Mouse (Mus musculus): ENCODE measurements around the gene Map1s. TPM values are rescaled to one million over a fixed set of nuclear protein-coding genes. Genes with fewer than 3 reads are reported as not detected.

Map1s gene
- polyA plus RNA-seq, 1 experiment from 2014 or later: 67.7 TPM

DNA sequence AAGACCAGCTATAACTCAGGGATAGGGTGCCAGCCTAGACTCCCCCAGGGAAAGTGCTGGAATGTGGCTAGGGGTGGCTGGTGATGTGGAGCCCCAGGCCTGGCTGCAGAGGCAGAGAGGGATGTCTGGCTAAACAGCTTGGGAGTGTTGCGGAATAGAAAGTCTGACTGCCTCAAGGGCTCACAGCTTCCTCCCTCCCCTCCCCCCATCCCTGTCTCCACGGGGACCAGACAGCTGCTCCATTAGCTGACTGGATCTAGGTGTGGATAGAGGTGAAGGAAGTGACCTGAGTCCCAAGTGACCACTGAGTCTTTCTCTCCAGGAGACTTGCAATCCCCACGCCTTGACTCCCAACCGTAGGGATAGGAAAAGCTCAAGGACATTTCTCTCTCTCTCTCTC, 2.6 kb upstream of the Map1s start:
- Histone ChIP-seq H3K27ac (ENCODE audit: low read length) (no peak overlapping the region), H3K9me3 (ENCODE audit: control insufficient read depth, low read length) (no peaks in the 10 kb centered on the region), H3K27me3 (replicated peaks; ENCODE audit: control insufficient read depth, insufficient read depth, low read length) (peaks cover 12% of the 10 kb centered on the region), H3K4me2 (ENCODE audit: low read length) (no peak overlapping the region), H3K36me3 (ENCODE audit: control insufficient read depth, insufficient read depth) (no peaks in the 10 kb centered on the region), H3K4me1 (replicated peaks; ENCODE audit: control insufficient read depth, insufficient read depth, low read length) (peaks cover 18% of the 10 kb centered on the region), H3K4me3 (replicated peaks; ENCODE audit: low read length) (no peak overlapping the region), H3K9ac (replicated peaks; ENCODE audit: low read depth, low read length) (no peak overlapping the region)
- no peak for ATAC-seq
- 43% methylated on average over 4 of the region's 4 CpGs for WGBS

DNA sequence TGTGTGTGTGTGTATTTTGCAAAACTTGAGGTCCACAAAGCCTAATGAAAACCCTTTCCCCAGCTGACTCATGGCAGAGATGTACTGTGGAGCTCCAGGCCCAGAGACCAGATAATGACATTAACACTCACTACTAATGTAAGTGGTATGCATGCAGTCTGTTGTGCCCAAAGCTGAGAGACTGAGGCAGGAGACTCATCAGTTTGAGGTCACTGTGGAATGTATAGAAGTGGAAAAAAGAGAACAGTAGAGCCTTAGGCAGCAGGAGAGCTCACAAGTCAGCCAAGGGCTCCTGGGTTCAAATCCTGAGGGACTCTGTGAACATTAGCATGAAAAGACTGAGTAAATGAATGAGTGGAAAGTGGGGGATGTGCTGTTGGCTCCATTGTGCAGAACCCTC, 2.1 kb upstream of the Map1s start:
- Histone ChIP-seq H3K9me3 (ENCODE audit: control insufficient read depth, low read length) (no peaks in the 10 kb centered on the region), H3K4me1 (replicated peaks; ENCODE audit: control insufficient read depth, insufficient read depth, low read length) (peaks cover 14% of the 10 kb centered on the region), H3K36me3 (ENCODE audit: control insufficient read depth, insufficient read depth) (no peaks in the 10 kb centered on the region), H3K4me2 (ENCODE audit: low read length) (no peak overlapping the region), H3K9ac (replicated peaks; ENCODE audit: low read depth, low read length) (no peak overlapping the region), H3K4me3 (replicated peaks; ENCODE audit: low read length) (no peak overlapping the region), H3K27ac (ENCODE audit: low read length) (no peak overlapping the region), H3K27me3 (replicated peaks; ENCODE audit: control insufficient read depth, insufficient read depth, low read length) (peaks cover 12% of the 10 kb centered on the region)
- no peak for ATAC-seq

GRCm38 (mm10) chr8:70904532-70904931, 1.2 kb upstream of the Map1s start:
- H3K9me3 ChIP-seq (ENCODE audit: control insufficient read depth, low read length): no peaks in the 10 kb centered on the region
- peaks cover 12% of the 10 kb centered on the region for H3K27me3 ChIP-seq (replicated peaks; ENCODE audit: control insufficient read depth, insufficient read depth, low read length)
- H3K27ac ChIP-seq (ENCODE audit: low read length): no peak overlapping the region
- no peak overlapping the region for H3K9ac ChIP-seq (replicated peaks; ENCODE audit: low read depth, low read length)
- no peak overlapping the region for H3K4me3 ChIP-seq (replicated peaks; ENCODE audit: low read length)
- ATAC-seq: no peak
- no peak overlapping the region for H3K4me2 ChIP-seq (ENCODE audit: low read length)
- peaks cover 14% of the 10 kb centered on the region for H3K4me1 ChIP-seq (replicated peaks; ENCODE audit: control insufficient read depth, insufficient read depth, low read length)
- no peaks in the 10 kb centered on the region for H3K36me3 ChIP-seq (ENCODE audit: control insufficient read depth, insufficient read depth)
- 72% methylated on average over 4 of the region's 4 CpGs for WGBS

GRCm38 (mm10) chr8:70905463-70905830, 285 bp upstream of the Map1s start:
- H3K9me3 ChIP-seq (ENCODE audit: control insufficient read depth, low read length): no peaks in the 10 kb centered on the region
- peak overlapping the region; percentile 85 for H3K27ac ChIP-seq (ENCODE audit: low read length)
- peaks cover 12% of the 10 kb centered on the region for H3K27me3 ChIP-seq (replicated peaks; ENCODE audit: control insufficient read depth, insufficient read depth, low read length)
- 21% methylated on average over 8 of the region's 8 CpGs for WGBS
- H3K36me3 ChIP-seq (ENCODE audit: control insufficient read depth, insufficient read depth): no peaks in the 10 kb centered on the region
- H3K4me3 ChIP-seq (replicated peaks; ENCODE audit: low read length): peak overlapping the region; percentile 87
- H3K4me2 ChIP-seq (ENCODE audit: low read length): peak overlapping the region; percentile 77
- peak; percentile 24 for ATAC-seq
- H3K9ac ChIP-seq (replicated peaks; ENCODE audit: low read depth, low read length): peak overlapping the region; percentile 91
- H3K4me1 ChIP-seq (replicated peaks; ENCODE audit: control insufficient read depth, insufficient read depth, low read length): peaks cover 14% of the 10 kb centered on the region

DNA sequence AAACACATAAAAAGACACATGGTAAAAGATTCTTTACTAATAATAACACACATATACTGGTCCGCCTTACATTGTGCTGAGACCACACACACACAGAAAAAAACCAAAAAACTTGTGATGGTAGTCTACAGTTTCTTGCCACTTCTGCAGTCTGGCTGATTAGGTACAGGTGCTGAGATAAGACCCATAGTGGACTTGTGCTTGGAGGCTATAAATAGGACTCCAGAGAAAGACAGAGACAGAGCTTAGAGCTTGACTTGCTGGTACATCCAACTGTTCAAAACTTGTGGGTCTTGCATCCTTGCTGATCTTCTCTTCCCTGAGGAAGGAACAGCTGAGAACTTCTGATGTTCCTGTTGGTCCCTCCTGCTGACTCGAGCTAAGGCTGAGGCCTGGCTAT, 1.8 kb downstream of the Map1s start:
- no peak overlapping the region for H3K9ac ChIP-seq (replicated peaks; ENCODE audit: low read depth, low read length)
- ATAC-seq: no peak
- H3K4me3 ChIP-seq (replicated peaks; ENCODE audit: low read length): no peak overlapping the region
- peaks cover 12% of the 10 kb centered on the region for H3K27me3 ChIP-seq (replicated peaks; ENCODE audit: control insufficient read depth, insufficient read depth, low read length)
- no peaks in the 10 kb centered on the region for H3K9me3 ChIP-seq (ENCODE audit: control insufficient read depth, low read length)
- H3K4me2 ChIP-seq (ENCODE audit: low read length): no peak overlapping the region
- 97% methylated on average over 2 of the region's 2 CpGs for WGBS
- peaks cover 2% of the 10 kb centered on the region for H3K36me3 ChIP-seq (ENCODE audit: control insufficient read depth, insufficient read depth)
- H3K27ac ChIP-seq (ENCODE audit: low read length): no peak overlapping the region
- H3K4me1 ChIP-seq (replicated peaks; ENCODE audit: control insufficient read depth, insufficient read depth, low read length): peaks cover 14% of the 10 kb centered on the region

- H3K4me1 ChIP-seq (replicated peaks; ENCODE audit: control insufficient read depth, insufficient read depth, low read length): peaks cover 5% of the 10 kb centered on the region
- no peak overlapping the region for H3K4me2 ChIP-seq (ENCODE audit: low read length)
- ATAC-seq: no peak
- no peak overlapping the region for H3K4me3 ChIP-seq (replicated peaks; ENCODE audit: low read length)
- no peak overlapping the region for H3K27ac ChIP-seq (ENCODE audit: low read length)
- peaks cover 31% of the 10 kb centered on the region for H3K36me3 ChIP-seq (ENCODE audit: control insufficient read depth, insufficient read depth)
- 84% methylated on average over 5 of the region's 5 CpGs for WGBS
- H3K27me3 ChIP-seq (replicated peaks; ENCODE audit: control insufficient read depth, insufficient read depth, low read length): no peaks in the 10 kb centered on the region
- no peaks in the 10 kb centered on the region for H3K9me3 ChIP-seq (ENCODE audit: control insufficient read depth, low read length)
- H3K9ac ChIP-seq (replicated peaks; ENCODE audit: low read depth, low read length): no peak overlapping the region
Observed at GRCm38 (mm10) chr8:70911596-70911995, 5.9 kb downstream of the Map1s start.

- Histone ChIP-seq H3K27ac (ENCODE audit: low read length) (no peak overlapping the region), H3K4me3 (replicated peaks; ENCODE audit: low read length) (no peak overlapping the region), H3K27me3 (replicated peaks; ENCODE audit: control insufficient read depth, insufficient read depth, low read length) (no peaks in the 10 kb centered on the region), H3K4me1 (replicated peaks; ENCODE audit: control insufficient read depth, insufficient read depth, low read length) (no peaks in the 10 kb centered on the region), H3K4me2 (ENCODE audit: low read length) (no peak overlapping the region), H3K9ac (replicated peaks; ENCODE audit: low read depth, low read length) (no peak overlapping the region), H3K36me3 (ENCODE audit: control insufficient read depth, insufficient read depth) (peaks cover 37% of the 10 kb centered on the region), H3K9me3 (ENCODE audit: control insufficient read depth, low read length) (no peaks in the 10 kb centered on the region)
- 94% methylated on average over 30 of the region's 30 CpGs for WGBS
- no peak for ATAC-seq
Observed at GRCm38 (mm10) chr8:70912955-70913354, 7.2 kb downstream of the Map1s start.

GRCm38 (mm10) chr8:70913523-70913922, 7.8 kb downstream of the Map1s start:
- 95% methylated on average over 26 of the region's 26 CpGs for WGBS
- no peaks in the 10 kb centered on the region for H3K9me3 ChIP-seq (ENCODE audit: control insufficient read depth, low read length)
- ATAC-seq: no peak
- H3K4me2 ChIP-seq (ENCODE audit: low read length): no peak overlapping the region
- no peaks in the 10 kb centered on the region for H3K27me3 ChIP-seq (replicated peaks; ENCODE audit: control insufficient read depth, insufficient read depth, low read length)
- no peak overlapping the region for H3K4me3 ChIP-seq (replicated peaks; ENCODE audit: low read length)
- no peak overlapping the region for H3K9ac ChIP-seq (replicated peaks; ENCODE audit: low read depth, low read length)
- H3K36me3 ChIP-seq (ENCODE audit: control insufficient read depth, insufficient read depth): peaks cover 37% of the 10 kb centered on the region
- no peaks in the 10 kb centered on the region for H3K4me1 ChIP-seq (replicated peaks; ENCODE audit: control insufficient read depth, insufficient read depth, low read length)
- no peak overlapping the region for H3K27ac ChIP-seq (ENCODE audit: low read length)

DNA sequence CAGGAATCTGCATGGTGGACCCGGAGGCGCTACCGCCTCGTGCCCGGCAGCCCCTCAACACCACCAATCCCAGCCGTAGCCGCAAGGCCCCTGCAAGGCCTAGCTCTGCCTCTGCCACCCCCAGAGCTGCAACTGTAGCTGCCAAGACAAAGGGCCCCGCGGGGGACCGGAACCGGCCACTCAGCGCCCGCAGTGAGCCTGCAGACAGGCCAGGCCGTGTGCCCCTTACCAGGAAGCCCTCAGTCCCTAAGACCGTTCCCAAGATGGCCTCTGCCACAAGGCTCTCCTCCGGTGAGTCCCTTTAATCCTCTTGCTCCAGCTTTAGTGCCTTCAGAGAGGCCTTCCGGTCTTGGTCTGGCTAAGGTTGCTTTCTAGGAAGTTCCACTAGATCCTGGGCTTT, 9.0 kb downstream of the Map1s start:
- Histone ChIP-seq H3K9ac (replicated peaks; ENCODE audit: low read depth, low read length) (no peak overlapping the region), H3K4me1 (replicated peaks; ENCODE audit: control insufficient read depth, insufficient read depth, low read length) (no peaks in the 10 kb centered on the region), H3K4me3 (replicated peaks; ENCODE audit: low read length) (no peak overlapping the region), H3K27ac (ENCODE audit: low read length) (no peak overlapping the region), H3K27me3 (replicated peaks; ENCODE audit: control insufficient read depth, insufficient read depth, low read length) (no peaks in the 10 kb centered on the region), H3K36me3 (ENCODE audit: control insufficient read depth, insufficient read depth) (peaks cover 37% of the 10 kb centered on the region), H3K4me2 (ENCODE audit: low read length) (no peak overlapping the region), H3K9me3 (ENCODE audit: control insufficient read depth, low read length) (no peaks in the 10 kb centered on the region)
- ATAC-seq: no peak
- 96% methylated on average over 17 of the region's 17 CpGs for WGBS

All from forebrain, embryonic 16.5 days (tissue).